In genomic region chr4:138865991-138866390, GRCm38 (mm10) we compare ENCODE assay signal across 16 mouse cellular contexts. TPM values are rescaled to one million over a fixed set of nuclear protein-coding genes. Genes with fewer than 3 reads are reported as not detected.
"Had no signal": no experiment of that assay in that cellular context is flagged by ENCODE, and none has a peak within 500 bp of the region (broad histone marks: within the 10 kb centered on the region; RNA-seq: fewer than 3 reads in every experiment).

No protein-coding gene starts in this region.

- H3K27me3 ChIP-seq: midbrain, embryonic 12.5 days; neural tube, embryonic 12.5 days; stomach, embryonic 15.5 days had no signal

- H3K4me3 ChIP-seq: midbrain, embryonic 12.5 days; neural tube, embryonic 12.5 days; stomach, embryonic 15.5 days had no signal

- H3K4me1 ChIP-seq: midbrain, embryonic 12.5 days; neural tube, embryonic 12.5 days; stomach, embryonic 15.5 days had no signal

- H3K4me2 ChIP-seq: lung, embryonic 14.5 days; midbrain, embryonic 12.5 days; neural tube, embryonic 12.5 days; stomach, embryonic 15.5 days had no signal

- H3K36me3 ChIP-seq: midbrain, embryonic 12.5 days; neural tube, embryonic 12.5 days; stomach, embryonic 15.5 days had no signal

- H3K9me3 ChIP-seq: neural tube, embryonic 12.5 days; stomach, embryonic 15.5 days had no signal

- H3K9ac ChIP-seq: liver, embryonic 14.5 days; lung, embryonic 14.5 days; midbrain, embryonic 12.5 days; neural tube, embryonic 12.5 days; stomach, embryonic 15.5 days had no signal

- ATAC-seq: midbrain, embryonic 16.5 days had no signal

- H3K27ac ChIP-seq: liver, embryonic 14.5 days; midbrain, embryonic 12.5 days; neural tube, embryonic 12.5 days; stomach, embryonic 15.5 days; stomach, postnatal 0 days had no signal

RNA-seq across cellular contexts. Expression of gene Pla2g5, which starts 2.7 kb away (rescaled TPM):
- total RNA-seq: megakaryocyte progenitor cell, adult 5-6 weeks; neutrophil, adult 5-6 weeks had no signal
- polyA plus RNA-seq: liver, embryonic 14.5 days; liver, embryonic 16.5 days; midbrain, embryonic 12.5 days; neural tube, embryonic 12.5 days had no signal

RNA-seq across cellular contexts. Expression of gene Gm13030, which starts 7.8 kb away (rescaled TPM):
- total RNA-seq: megakaryocyte progenitor cell, adult 5-6 weeks; neutrophil, adult 5-6 weeks had no signal
- polyA plus RNA-seq: liver, embryonic 14.5 days; liver, embryonic 16.5 days; lung, embryonic 14.5 days; lung, embryonic 16.5 days; midbrain, embryonic 12.5 days; midbrain, embryonic 14.5 days; midbrain, embryonic 16.5 days; neural tube, embryonic 12.5 days; neural tube, embryonic 14.5 days; spleen, adult 2 months; stomach, embryonic 15.5 days; stomach, postnatal 0 days; testis, adult 2 months; thymus, adult 2 months had no signal

RNA-seq across cellular contexts. Expression of gene Pla2g2e, which starts 11.8 kb away (rescaled TPM):
- total RNA-seq: megakaryocyte progenitor cell, adult 5-6 weeks; neutrophil, adult 5-6 weeks had no signal
- polyA plus RNA-seq: liver, embryonic 14.5 days; liver, embryonic 16.5 days; lung, embryonic 14.5 days; lung, embryonic 16.5 days; midbrain, embryonic 12.5 days; midbrain, embryonic 14.5 days; midbrain, embryonic 16.5 days; neural tube, embryonic 12.5 days; neural tube, embryonic 14.5 days; stomach, embryonic 15.5 days; stomach, postnatal 0 days; testis, adult 2 months had no signal
